Mouse (Mus musculus) cortical plate, adult 2 months (tissue): Measurements from ENCODE around the gene Gm3278. TPM values are rescaled to one million over a fixed set of nuclear protein-coding genes. Genes with fewer than 3 reads are reported as not detected.
"Not testable (repeated sequence)": the region's sequence is repeated elsewhere in the genome, so short reads cannot be mapped to it uniquely, and the experiment has no call there.

ENCODE experiments used
- H3K27ac ChIP-seq: fragments of 200-500 bp; 2 replicates; pipeline ENCODE4 v1.5.1; 2012; ENCODE audit warnings: low read length, control low read depth, inconsistent platforms; ENCODE audit not compliant: insufficient read depth
- H3K4me1 ChIP-seq: fragments of 200-500 bp; 2 replicates; pipeline ENCODE4 v1.6.1; 2011; ENCODE audit warnings: low read length; ENCODE audit not compliant: control insufficient read depth, insufficient read depth
- H3K4me3 ChIP-seq: fragments of 200-500 bp; 2 replicates; pipeline ENCODE4 v1.5.1; 2011; ENCODE audit warnings: mild to moderate bottlenecking, low read length, control low read depth; ENCODE audit not compliant: insufficient read depth
- polyA plus RNA-seq: library from polyadenylated mRNA; depleted of rRNA; stranded (reverse); fragments of >200 nt; gene quantifications from 2 replicates; pipeline ENCODE4 v1.2.3, GENCODE M21; 2012; rRNA removed

Gm3278 gene
- 0.08 TPM in 1 of 2 replicates, not detected in the other for polyA plus RNA-seq

DNA sequence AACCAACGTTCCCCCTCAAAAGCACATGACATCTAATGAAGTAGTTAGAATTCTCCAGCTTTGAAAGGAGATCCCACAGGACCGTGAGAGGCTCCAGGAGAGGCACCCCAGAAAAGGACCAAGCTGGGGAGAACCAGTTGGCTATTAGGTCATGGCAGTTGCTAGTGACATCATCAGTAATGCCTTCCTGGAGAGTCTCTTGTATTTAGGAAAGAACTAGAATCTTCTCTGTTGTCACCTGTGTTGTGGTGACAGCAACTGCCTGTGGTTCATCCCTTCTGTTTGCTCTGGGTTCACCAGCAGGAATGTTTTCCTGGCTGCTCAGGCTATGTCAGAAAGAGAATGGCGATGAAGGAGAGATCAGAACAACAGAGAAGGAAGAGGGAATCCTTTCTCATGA lies at the start of gene Gm3278:
Gm3278 (plus strand) TSS at position 301 of the 400 bp plus-strand sequence.
- H3K27ac ChIP-seq, H3K4me1 ChIP-seq, H3K4me3 ChIP-seq: not testable (repeated sequence)

DNA sequence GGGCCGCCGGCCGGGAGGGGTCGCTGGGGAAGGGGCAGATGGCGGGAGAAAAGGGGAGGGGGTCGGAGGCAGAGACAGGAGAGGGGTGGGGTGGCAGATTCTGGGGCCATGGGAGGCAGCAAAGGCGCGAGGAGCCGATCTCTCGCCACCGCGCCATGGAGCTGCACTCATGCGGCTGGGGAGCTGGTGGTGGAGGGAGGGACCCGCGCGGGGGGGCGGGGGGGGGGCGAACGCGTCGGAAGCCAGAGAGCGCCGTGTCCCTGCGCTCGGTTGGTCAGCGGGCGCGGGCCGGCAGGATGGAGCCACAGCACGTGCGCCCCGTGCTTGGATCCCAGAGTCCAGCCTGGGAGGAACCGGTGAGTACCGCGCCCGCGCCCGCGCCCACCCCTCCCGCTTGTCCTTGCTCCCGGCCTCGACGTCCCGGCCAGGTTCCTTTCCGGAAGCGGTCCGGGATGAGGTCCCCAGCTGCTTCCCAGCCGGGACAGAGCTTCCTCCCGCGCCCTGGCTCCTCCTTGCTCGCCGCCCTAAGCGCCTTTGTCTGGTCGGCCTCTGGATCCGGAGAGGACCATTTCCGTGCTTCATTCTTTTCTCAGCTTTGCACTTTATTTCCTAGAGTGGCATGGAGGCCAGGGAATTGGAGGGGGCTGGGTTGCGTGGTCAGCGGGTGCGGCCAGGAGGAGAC lies 36.8 kb upstream of the Gm3278 start, which contains the start of gene Gm3264:
Gm3264 (plus strand) TSS at position 278 of the 682 bp plus-strand sequence.
- not testable (repeated sequence) for H3K27ac ChIP-seq

More for the DNA sequence above, 36.8 kb upstream of the Gm3278 start, which contains the start of gene Gm3264:
- not testable (repeated sequence) for H3K4me1 ChIP-seq
- H3K4me3 ChIP-seq: 0 out of 2 replicates have a peak within 1 kb of the TSS, but pooled peaks have one; percentile 29

Other genes starting within 250 kb of the Gm3278 start
- 0.98 and 1.2 TPM in 2 replicates for gene Gm3239, start 228.2 kb upstream of the Gm3278 start, polyA plus RNA-seq
- gene Gm7876, start 183.2 kb upstream of the Gm3278 start, polyA plus RNA-seq: 0.21 TPM in 1 of 2 replicates, not detected in the other
- gene Gm3252, start 165.6 kb upstream of the Gm3278 start, polyA plus RNA-seq: 1.4 TPM in 2 replicates
- gene Gm9602, start 116.1 kb upstream of the Gm3278 start, polyA plus RNA-seq: not detected in 2 replicates
- not detected in 2 replicates for gene Gm3269, start 54.3 kb upstream of the Gm3278 start, polyA plus RNA-seq
- gene Gm3264, start 36.8 kb upstream of the Gm3278 start, polyA plus RNA-seq: 0.76 TPM in 1 of 2 replicates, not detected in the other
- not detected in 2 replicates for gene Gm8297, start 91.5 kb downstream of the Gm3278 start, polyA plus RNA-seq
- gene Gm3298, start 123.5 kb downstream of the Gm3278 start, polyA plus RNA-seq: not detected in 2 replicates
- gene 4930555G01Rik, start 158.2 kb downstream of the Gm3278 start, polyA plus RNA-seq: not detected in 2 replicates
- gene Gm8281, start 178.6 kb downstream of the Gm3278 start, polyA plus RNA-seq: 1.4 and 1.5 TPM in 2 replicates
- not detected in 2 replicates for gene Gm8279, start 239.1 kb downstream of the Gm3278 start, polyA plus RNA-seq